Mouse (Mus musculus): Measurements from ENCODE around the gene Rbm14.

Rbm14 gene

DNA sequence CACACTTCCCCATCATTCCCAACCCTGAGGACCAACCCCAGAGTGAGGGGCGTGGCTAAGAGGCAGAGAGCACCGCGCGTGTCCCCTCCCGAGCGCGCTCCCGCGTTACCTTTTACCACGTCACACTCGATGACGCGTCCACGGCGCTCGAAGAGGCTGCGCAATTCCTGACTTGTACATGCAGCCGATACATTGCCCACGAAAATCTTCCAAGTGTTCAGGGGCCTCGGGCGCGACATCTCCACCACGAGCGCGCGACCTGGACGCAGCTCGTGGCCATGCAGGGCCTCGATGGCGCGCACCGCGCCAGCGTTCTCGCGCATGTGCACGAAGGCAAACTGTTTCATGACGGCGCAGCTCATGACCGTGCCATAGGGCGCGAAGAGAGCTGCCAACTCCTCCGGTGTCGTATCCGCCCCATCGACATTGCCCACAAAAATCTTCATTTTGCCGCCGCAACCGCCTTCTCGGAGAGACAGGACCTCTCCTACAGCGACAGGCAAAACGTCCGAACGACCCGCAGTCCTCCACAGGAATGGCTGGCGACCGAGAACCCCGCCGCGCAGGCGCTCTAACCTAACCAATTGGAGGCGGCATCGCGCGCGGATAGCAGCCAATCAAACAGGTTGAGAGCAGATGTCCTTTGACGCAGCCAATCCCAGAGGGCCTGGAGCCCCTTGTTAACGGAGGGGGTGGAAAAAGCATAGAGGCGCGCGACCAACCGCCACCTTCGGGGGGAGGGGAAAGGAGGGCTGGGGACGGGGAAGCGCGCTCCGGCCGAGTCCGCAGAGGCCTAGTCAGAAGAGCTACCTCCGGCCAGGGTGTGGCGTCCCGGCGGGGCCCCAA lies at the start of gene Rbm14, which contains the start of gene Gm21992:
TSS of gene Rbm14 (minus strand) at position 572 of the 846 bp plus-strand sequence.
TSS of gene Gm21992 (minus strand) at position 550 of the 846 bp plus-strand sequence.
- DNase-seq (ENCODE audit: low spot score in 2 of 2): peak; percentile 94

DNA sequence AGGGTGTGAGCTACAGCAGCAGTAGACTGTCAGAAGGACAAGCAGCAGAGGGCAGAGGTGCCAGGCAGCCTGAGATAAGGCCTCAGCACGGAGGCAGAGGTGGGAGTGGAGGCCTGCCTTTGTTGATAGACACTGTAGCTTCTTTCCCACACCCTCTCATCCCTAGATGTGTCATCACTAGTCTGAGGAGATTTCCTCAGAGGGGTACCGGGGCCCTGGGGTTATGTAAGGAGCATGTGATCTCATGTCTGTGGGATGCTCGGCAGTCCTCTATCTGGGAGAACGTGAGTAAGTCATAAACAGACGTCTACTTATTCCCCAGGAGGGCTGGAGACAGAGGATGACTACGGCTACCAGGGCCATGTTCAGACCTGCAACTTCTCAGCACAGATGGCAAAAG lies 47.6 kb upstream of the Rbm14 start:
- peak; percentile 50 to 58 for DNase-seq (ENCODE audit: low spot score in 2 of 2)

DNA sequence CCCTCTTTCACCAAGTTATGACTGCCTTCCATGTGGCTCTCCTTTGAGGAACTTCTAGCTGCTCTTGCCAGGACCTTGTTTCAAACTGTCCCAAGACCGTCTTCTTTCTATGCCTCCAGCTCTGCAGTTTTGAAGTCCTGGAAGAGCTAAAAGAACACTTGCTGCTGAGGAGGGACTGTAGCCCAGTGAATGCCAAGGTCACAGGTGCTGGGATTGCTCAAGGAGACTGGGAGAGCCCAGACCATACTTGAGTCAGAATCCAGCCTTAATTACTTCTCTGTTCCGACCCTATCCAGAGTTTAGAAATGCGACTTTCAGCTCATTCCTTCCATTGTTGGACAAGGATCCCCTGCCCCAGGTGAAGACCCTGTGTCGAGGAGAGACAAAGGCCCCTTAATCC lies 44.5 kb upstream of the Rbm14 start:
- no peak for DNase-seq (ENCODE audit: low spot score in 2 of 2)

DNA sequence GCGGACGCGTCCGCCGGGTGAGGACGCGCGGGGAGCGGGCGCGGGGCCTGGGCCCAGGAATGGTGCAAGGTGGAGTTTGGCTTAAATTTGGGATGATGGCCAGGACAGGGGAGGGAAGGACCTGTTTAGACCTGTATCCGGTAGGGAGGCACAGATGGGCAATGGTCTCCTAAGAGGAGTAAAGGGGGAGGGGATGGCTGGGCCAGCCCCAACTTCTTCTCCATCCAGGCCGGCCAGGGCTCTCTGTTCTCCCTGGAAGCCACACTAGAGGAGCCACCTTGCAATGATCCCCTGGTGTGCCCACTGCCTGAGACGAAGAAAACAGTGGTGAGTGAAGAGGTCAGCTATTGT lies 44.0 kb upstream of the Rbm14 start:
- DNase-seq (ENCODE audit: low spot score in 2 of 2): no peak

- peak; percentile 51 to 56 for DNase-seq (ENCODE audit: low spot score in 2 of 2)
Observed at GRCm38 (mm10) chr19:4854552-4855469, 43.4 kb upstream of the Rbm14 start, which contains the start of gene Ctsf. Ctsf (plus strand) TSS chr19:4855130.

DNA sequence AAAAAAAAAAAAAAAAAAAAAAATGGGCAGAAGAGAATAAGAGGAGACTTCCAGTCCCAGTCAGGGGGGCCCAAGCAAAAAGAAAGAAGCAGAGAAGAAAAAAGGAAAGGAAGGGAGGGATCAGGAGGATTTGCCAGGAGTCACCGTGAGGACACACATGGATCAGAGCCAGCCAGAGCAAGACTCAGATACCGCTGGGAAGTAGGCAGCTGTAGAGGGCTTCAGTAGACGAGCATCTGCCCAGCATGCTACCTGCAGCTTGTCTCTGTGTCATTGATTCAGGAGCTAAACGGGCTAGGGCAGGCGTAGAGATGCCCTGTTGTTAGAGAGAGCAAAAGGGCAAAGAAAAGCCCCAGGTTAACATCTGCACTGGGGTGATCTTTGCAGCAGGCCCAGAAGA lies 38.8 kb upstream of the Rbm14 start:
- DNase-seq (ENCODE audit: low spot score in 2 of 2): no peak

DNA sequence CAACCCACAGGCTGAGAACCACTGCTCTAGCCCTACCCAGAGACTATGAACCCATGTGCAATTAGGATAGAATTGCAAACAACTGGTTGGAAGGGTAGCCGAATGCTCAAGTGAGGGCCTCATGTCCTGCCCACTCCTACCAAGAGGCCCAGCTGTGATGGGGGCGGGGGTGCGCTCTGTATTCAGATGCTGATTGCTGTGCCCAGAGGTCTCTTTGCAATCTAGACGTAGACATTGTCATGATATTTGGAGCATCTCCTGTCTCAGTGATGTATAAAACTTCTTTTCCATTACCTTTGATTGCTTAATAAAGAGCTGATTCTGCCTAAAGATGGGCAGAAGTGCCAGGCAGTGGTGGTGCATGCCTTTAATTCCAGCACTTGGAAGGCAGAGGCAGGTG lies 38.4 kb upstream of the Rbm14 start:
- no peak for DNase-seq (ENCODE audit: low spot score in 2 of 2)

DNA sequence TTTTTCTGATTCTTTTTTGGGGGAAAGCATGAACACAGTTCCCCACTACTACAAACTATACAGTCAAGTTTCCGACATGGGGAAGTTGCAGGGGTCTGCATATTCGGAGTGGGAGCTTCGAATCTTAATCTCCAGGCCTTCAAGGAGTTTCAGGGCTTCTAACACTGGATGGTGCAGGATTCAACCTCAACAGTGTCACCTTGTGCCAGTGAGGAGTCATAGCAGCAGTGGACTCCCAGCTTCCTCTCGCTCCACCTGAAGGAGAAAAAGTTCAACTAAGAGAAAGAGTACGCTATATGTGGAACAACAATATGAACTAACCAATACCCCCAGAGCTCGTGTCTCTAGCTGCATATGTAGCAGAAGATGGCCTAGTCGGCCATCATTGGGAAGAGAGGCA lies 36.1 kb upstream of the Rbm14 start:
- no peak for DNase-seq (ENCODE audit: low spot score in 2 of 2)

DNA sequence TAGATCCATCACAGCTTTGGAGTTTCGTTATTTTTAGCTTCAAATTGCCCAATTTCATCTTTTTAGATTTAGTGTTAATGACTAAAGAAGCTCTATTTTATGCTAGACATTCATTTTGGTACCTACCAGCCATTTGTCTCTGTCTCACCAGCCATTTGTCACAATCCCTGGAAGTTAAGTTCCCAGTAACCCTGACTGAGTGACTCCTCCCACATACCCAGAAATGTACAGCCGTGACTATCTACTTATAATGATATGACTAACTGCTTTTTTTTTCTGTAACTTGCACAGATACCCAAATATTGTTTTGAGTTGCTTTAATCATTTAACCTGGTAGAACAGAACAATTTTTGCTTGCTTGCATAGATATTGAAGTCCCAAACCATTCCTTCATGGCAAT lies 34.4 kb upstream of the Rbm14 start:
- no peak for DNase-seq (ENCODE audit: low spot score in 2 of 2)

DNA sequence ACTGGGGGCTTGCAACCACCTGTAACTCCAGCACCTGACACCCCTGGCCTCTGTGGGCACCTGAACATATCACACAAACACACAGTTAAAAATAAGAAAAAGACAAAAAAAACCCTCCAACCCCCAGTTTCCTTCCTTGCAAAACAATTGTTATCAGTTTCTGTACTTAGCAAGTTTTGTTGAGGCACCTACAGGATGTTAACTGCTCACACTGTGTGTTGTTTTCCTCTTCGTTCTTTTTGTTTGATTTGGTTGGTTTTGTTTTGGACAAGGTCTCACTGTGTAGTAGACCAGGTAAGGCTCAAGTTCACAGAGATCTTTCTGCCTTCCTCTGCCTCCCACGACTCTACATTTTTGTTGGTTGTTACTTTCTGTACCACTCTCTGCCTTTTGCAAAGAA lies 31.2 kb upstream of the Rbm14 start:
- no peak for DNase-seq (ENCODE audit: low spot score in 2 of 2)

DNA sequence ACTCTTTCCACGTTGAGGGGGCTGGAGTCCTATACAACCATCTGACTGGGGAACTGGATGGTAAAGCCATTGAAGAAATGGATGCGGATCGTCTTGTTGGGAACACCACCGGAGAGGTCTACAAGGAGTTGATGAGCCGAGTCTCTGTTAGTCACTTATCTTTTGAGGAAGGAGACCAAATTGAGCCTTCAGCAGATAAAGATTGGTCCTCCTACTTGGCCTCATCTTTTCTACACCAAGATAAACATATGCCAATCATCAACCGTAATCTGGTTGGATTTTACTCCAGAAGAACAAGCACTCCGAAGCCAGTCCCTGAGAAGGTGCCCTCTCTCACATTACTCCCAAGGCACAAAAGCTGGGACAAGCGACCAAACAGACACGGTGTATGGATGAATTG lies 29.4 kb upstream of the Rbm14 start:
- DNase-seq (ENCODE audit: low spot score in 2 of 2): no peak

DNA sequence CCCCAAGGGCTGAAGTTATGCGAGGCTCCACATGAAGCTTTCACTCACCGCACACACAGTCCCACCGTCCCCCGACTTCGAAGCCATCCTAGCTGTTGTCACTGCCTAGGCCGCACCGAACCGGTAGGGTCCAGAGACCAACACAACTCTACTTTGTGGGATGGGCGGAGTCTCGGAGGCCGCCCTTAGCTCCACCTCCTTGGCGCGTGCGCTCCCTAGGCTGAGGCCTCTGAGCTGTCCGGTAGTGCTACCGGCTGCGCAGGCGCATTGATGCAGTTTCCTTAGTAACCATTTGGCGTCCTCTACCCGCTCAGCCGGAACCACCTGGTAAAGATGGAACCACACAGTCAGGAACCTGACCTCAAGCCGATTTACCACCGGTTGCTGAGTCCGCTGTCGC lies 27.7 kb upstream of the Rbm14 start, which contains the start of the genes Ccs and Ccdc87:
TSS of gene Ccs (minus strand) at position 184 of the 400 bp plus-strand sequence.
TSS of gene Ccdc87 (plus strand) at position 218 of the 400 bp plus-strand sequence.
- peak; percentile 90 to 91 for DNase-seq (ENCODE audit: low spot score in 2 of 2)

DNA sequence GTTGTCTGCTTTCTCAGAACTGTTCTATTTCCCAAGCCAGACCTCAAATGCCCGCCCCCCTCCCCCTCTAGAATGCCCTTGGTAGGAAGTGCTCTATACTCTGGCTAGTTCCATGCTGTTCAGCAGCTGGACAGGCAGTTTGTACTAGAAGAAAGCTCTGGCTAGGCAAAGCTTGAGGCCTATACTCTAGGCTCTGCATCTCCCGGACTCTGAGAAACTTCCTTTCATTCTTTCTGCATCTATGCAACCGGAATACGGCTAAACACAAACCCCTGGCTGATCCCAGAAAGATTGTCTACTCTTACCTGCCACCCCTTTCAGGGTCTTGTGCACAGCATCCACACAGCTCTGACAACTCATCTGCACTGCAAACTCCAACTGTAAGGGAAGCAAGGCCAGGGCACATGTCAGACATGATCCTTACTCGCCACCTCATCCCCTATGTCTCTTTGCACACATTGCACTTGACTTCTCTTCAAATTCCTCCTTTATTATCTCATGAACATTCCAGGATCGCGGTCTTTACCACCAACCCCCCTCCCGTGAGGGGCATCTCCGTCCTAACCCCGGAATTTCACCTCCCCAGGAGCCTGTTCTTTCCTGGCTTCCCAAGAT lies 27.2 kb upstream of the Rbm14 start:
- no peak for DNase-seq (ENCODE audit: low spot score in 2 of 2)

GRCm38 (mm10) chr19:4837049-4837448 lies 25.6 kb upstream of the Rbm14 start:
- DNase-seq (ENCODE audit: low spot score in 2 of 2): no peak

DNA sequence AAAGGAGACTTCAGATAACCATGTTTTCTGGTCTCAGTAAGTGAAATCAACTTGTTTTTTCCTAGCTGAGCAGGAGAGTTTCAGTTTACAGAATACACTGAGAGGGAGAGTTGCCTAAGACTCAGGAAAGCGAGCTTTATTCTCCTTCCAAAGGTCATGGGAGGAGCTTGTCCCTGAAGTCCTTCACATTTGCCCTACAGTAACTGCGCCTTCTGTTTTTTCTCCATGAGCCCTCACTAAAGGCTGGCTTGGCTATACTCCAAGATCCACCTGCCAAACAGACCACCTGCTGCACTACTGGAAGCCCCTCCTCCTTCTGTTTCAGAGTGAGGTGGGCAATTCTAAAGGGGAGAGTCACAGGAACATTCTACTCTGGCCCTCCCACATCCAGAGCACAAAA lies 24.7 kb upstream of the Rbm14 start:
- DNase-seq (ENCODE audit: low spot score in 2 of 2): no peak

DNA sequence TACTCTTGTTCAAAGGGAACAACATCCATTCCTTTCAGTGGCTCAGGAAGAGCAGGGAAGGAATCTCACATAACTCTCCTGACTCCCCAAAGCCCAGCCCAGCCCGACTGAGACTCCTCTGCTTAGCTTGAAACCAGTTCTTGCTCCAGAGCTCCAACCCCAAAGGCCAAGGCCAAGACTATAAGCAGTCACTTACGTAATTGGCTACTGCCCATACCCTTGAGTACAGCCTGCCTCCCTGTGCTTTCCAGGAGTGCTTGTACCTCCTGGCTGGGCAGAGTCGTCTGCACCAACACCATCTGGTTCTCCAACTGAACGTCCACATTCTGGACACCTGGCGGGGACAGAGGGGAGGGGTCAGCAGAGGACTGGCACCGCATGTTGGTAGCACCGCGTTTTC lies 22.5 kb upstream of the Rbm14 start:
- no peak for DNase-seq (ENCODE audit: low spot score in 2 of 2)

- no peak for DNase-seq (ENCODE audit: low spot score in 2 of 2)
Observed at GRCm38 (mm10) chr19:4829156-4829555, 17.7 kb upstream of the Rbm14 start.

GRCm38 (mm10) chr19:4828444-4829114 lies 17.1 kb upstream of the Rbm14 start:
- DNase-seq (ENCODE audit: low spot score in 2 of 2): no peak

DNA sequence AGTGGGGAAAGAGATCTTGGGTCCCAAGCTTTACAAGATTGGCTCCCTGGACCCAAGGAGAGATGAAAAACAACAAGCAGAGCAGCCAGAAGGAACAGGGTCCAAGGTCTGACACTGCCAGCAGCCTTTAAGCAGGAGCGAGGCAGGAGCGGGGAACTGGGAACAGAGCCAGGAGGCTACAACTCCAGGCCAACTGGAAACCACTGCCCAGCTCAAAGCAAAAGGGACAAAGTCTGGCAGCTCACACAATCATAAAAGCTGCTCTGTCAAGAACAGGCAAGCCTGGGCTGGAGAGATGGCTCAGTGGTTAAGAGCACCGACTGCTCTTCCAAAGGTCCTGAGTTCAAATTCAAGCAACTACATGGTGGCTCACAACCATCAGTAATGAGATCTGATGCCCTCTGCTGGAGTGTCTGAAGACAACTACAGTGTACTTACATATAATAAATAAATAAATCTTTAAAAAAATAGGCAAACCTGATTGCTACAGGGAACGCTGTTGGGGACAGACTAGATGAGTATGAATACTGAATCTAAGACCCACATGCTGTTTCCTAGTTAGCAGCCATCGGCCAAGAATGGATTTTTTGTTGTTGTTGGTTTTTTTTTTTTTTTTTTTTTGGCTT lies 9.4 kb upstream of the Rbm14 start:
- DNase-seq (ENCODE audit: low spot score in 2 of 2): no peak

- DNase-seq (ENCODE audit: low spot score in 2 of 2): no peak
Observed at GRCm38 (mm10) chr19:4817182-4817835, 5.9 kb upstream of the Rbm14 start.
